Mouse (Mus musculus) CH12.LX (cell line): Measurements from ENCODE around the gene Dlk1. TPM values are rescaled to one million over a fixed set of nuclear protein-coding genes. Genes with fewer than 3 reads are reported as not detected.

Experiments used
- DNase-seq: peaks from one replicate; pipeline ENCODE4 v3.0.0-alpha.2; 2013; ENCODE audit errors: extremely low read depth
- H3K27ac ChIP-seq: 2 replicates; pipeline ENCODE4 v1.5.1; 2012; ENCODE audit warnings: low read depth, mild to moderate bottlenecking, control low read depth, moderate library complexity; ENCODE audit not compliant: insufficient read depth
- H3K27me3 ChIP-seq: replicated peaks from 2 replicates; pipeline ENCODE3; 2012; ENCODE audit warnings: inconsistent platforms
- H3K36me3 ChIP-seq, 2 experiments: replicated peaks in 1 of 2; 2 replicates each; pipeline versions ENCODE3 to v1.6.1; 2012; ENCODE audit warnings: inconsistent platforms in 1 of 2, low read length in 1 of 2, mild to moderate bottlenecking in 1 of 2, mixed read lengths in 1 of 2, moderate library complexity in 1 of 2; ENCODE audit not compliant: control insufficient read depth in 1 of 2, insufficient read depth in 1 of 2
- H3K4me1 ChIP-seq, 2 experiments: 2 replicates each; pipeline ENCODE4 v1.6.1; 2012; ENCODE audit warnings: inconsistent platforms in 1 of 2, moderate library complexity in 1 of 2; ENCODE audit not compliant: insufficient read depth in 2 of 2, control insufficient read depth in 1 of 2
- H3K4me2 ChIP-seq: 2 replicates; pipeline ENCODE4 v1.6.1; 2012; ENCODE audit warnings: low read depth, mild to moderate bottlenecking, control low read depth; ENCODE audit not compliant: poor library complexity, insufficient read depth, severe bottlenecking
- H3K4me3 ChIP-seq, 3 experiments: fragments of 150-350 bp in 1 of 3; sonication (generic) in 1 of 3; replicated peaks in 1 of 3; 2 replicates each; pipeline versions ENCODE3 to v1.5.1; 2011 to 2012; ENCODE audit warnings: low read depth in 2 of 3, low read length in 2 of 3, mild to moderate bottlenecking in 2 of 3, moderate library complexity in 2 of 3, control low read depth in 1 of 3, improper control_type of control experiment in 1 of 3, inconsistent platforms in 1 of 3, mixed read lengths in 1 of 3; ENCODE audit not compliant: poor library complexity in 1 of 3
- H3K79me2 ChIP-seq: replicated peaks from 2 replicates; pipeline ENCODE4 v1.6.1; 2012; ENCODE audit warnings: mild to moderate bottlenecking, moderate library complexity; ENCODE audit not compliant: control insufficient read depth, poor library complexity, insufficient read depth, severe bottlenecking; ENCODE audit errors: extremely low read depth
- H3K9ac ChIP-seq: 2 replicates; pipeline ENCODE4 v1.6.1; 2012; ENCODE audit warnings: low read depth, mild to moderate bottlenecking, control low read depth, moderate library complexity; ENCODE audit not compliant: insufficient read depth
- H3K9me3 ChIP-seq: replicated peaks from 2 replicates; pipeline ENCODE3; 2012; ENCODE audit warnings: low read length, inconsistent platforms, mixed read lengths
- BHLHE40 ChIP-seq: IDR thresholded peaks from 2 replicates; pipeline ENCODE4 v1.6.1; 2011; ENCODE audit warnings: mild to moderate bottlenecking, low read depth, low read length, improper control_type of control experiment
- CHD1 ChIP-seq: IDR thresholded peaks from 2 replicates; pipeline ENCODE4 v1.6.1; 2012; ENCODE audit warnings: low read depth, low read length, improper control_type of control experiment, inconsistent platforms
- CTCF ChIP-seq, 2 experiments: IDR thresholded peaks in 1 of 2; conservative IDR thresholded peaks in 1 of 2; 2 replicates each; pipeline ENCODE4 v1.5.1; 2011 to 2012; ENCODE audit warnings: low read depth in 2 of 2, low read length in 2 of 2, improper control_type of control experiment in 1 of 2, inconsistent platforms in 1 of 2, mild to moderate bottlenecking in 1 of 2, moderate library complexity in 1 of 2
- E2F4 ChIP-seq: IDR thresholded peaks from 2 replicates; pipeline ENCODE4 v1.6.1; 2011; ENCODE audit warnings: low read depth, low read length, improper control_type of control experiment; ENCODE audit not compliant: insufficient replicate concordance
- EP300 ChIP-seq: IDR thresholded peaks from 2 replicates; pipeline ENCODE4 v1.6.1; 2011; ENCODE audit warnings: low read length, improper control_type of control experiment
- GABPA ChIP-seq: IDR thresholded peaks from 2 replicates; pipeline ENCODE4 v1.6.1; 2012; ENCODE audit warnings: low read depth, low read length, improper control_type of control experiment, inconsistent platforms; ENCODE audit not compliant: insufficient replicate concordance
- HCFC1 ChIP-seq: IDR thresholded peaks from 2 replicates; pipeline ENCODE4 v1.6.1; 2012; ENCODE audit warnings: low read depth, mild to moderate bottlenecking, inconsistent platforms, low read length, improper control_type of control experiment
- IRF4 ChIP-seq: IDR thresholded peaks from 2 replicates; pipeline ENCODE4 v1.6.1; 2014; ENCODE audit warnings: low read depth, mild to moderate bottlenecking, inconsistent platforms, low read length, improper control_type of control experiment
- JUND ChIP-seq: conservative IDR thresholded peaks from 2 replicates; pipeline ENCODE4 v1.6.1; 2011; ENCODE audit warnings: low read depth, low read length, improper control_type of control experiment
- MAFK ChIP-seq: IDR thresholded peaks from 2 replicates; pipeline ENCODE4 v1.6.1; 2011; ENCODE audit warnings: low read length, improper control_type of control experiment; ENCODE audit not compliant: insufficient replicate concordance
- MAX ChIP-seq: IDR thresholded peaks from 2 replicates; pipeline ENCODE4 v1.6.1; 2011; ENCODE audit warnings: low read length, improper control_type of control experiment
- MXI1 ChIP-seq: IDR thresholded peaks from 2 replicates; pipeline ENCODE4 v1.6.1; 2011; ENCODE audit warnings: mild to moderate bottlenecking, low read depth, low read length, improper control_type of control experiment
- MYC ChIP-seq: IDR thresholded peaks from 2 replicates; pipeline ENCODE4 v1.6.1; 2011; ENCODE audit warnings: low read depth, mild to moderate bottlenecking, improper control_type of control experiment, low read length
- NELFE ChIP-seq: IDR thresholded peaks from 2 replicates; pipeline ENCODE4 v1.6.1; 2011; ENCODE audit warnings: low read depth, low read length, improper control_type of control experiment
- NRF1 ChIP-seq: IDR thresholded peaks from 2 replicates; pipeline ENCODE4 v1.6.1; 2014; ENCODE audit warnings: low read depth, mild to moderate bottlenecking, inconsistent platforms, low read length, improper control_type of control experiment, moderate library complexity
- PAX5 ChIP-seq: IDR thresholded peaks from 2 replicates; pipeline ENCODE4 v1.6.1; 2012; ENCODE audit warnings: low read length, inconsistent platforms, mixed read lengths
- POLR2A ChIP-seq: IDR thresholded peaks from 2 replicates; pipeline ENCODE4 v1.6.1; 2011; ENCODE audit warnings: low read depth, mild to moderate bottlenecking, improper control_type of control experiment, low read length
- RAD21 ChIP-seq: IDR thresholded peaks from 2 replicates; pipeline ENCODE4 v1.6.1; 2011; ENCODE audit warnings: low read depth, mild to moderate bottlenecking, low read length, improper control_type of control experiment, moderate library complexity
- TBP ChIP-seq: conservative IDR thresholded peaks from 2 replicates; pipeline ENCODE4 v1.6.1; 2011; ENCODE audit warnings: low read depth, low read length, improper control_type of control experiment
- UBTF ChIP-seq: IDR thresholded peaks from 2 replicates; pipeline ENCODE4 v1.6.1; 2012; ENCODE audit warnings: low read depth, mild to moderate bottlenecking, inconsistent platforms, low read length, improper control_type of control experiment, moderate library complexity
- USF1 ChIP-seq: IDR thresholded peaks from 2 replicates; pipeline ENCODE4 v1.6.1; 2014; ENCODE audit warnings: low read depth, mild to moderate bottlenecking, inconsistent platforms, low read length, improper control_type of control experiment
- USF2 ChIP-seq: conservative IDR thresholded peaks from 2 replicates; pipeline ENCODE4 v1.6.1; 2011; ENCODE audit warnings: low read depth, low read length, improper control_type of control experiment
- ZC3H11A ChIP-seq: IDR thresholded peaks from 2 replicates; pipeline ENCODE4 v1.6.1; 2012; ENCODE audit warnings: low read depth, mild to moderate bottlenecking, inconsistent platforms, low read length, improper control_type of control experiment
- ZNF384 ChIP-seq: IDR thresholded peaks from 2 replicates; pipeline ENCODE4 v1.6.1; 2012; ENCODE audit warnings: low read depth, low read length, improper control_type of control experiment, inconsistent platforms
- dilution Hi-C: fragments of 300-500 bp; cut with MboI; formaldehyde crosslinking; loops from 2 replicates; pipeline ENCODE4 v1.14.3; 2020; ENCODE audit warnings: low sequenced_read_pairs; ENCODE audit not compliant: extremely low pct_unique_long_range_greater_than_20kb, extremely low pct_ligation_motif_present
- in situ Hi-C: fragments of 300-500 bp; cut with MboI; formaldehyde crosslinking; loops from 3 replicates; pipeline ENCODE4 v1.14.3; 2019; ENCODE audit warnings: low sequenced_read_pairs, low pct_ligation_motif_present, low pct_unique_long_range_greater_than_20kb, mixed read lengths
- polyA plus RNA-seq: library from polyadenylated mRNA; unstranded; fragments of >175 nt; gene quantifications from 2 replicates; pipeline ENCODE4 v1.2.1, GENCODE M21; 2012; ENCODE audit warnings: low read depth; ENCODE audit not compliant: insufficient read length
- total RNA-seq, 2 experiments: library from RNA; depleted of rRNA; stranded (reverse); fragments of 300-350 nt in 1 of 2; fragments of >200 nt in 1 of 2; gene quantifications; 2 replicates each; pipeline ENCODE4 v1.2.3; 2012 to 2014

Gene Dlk1
- total and polyA plus RNA-seq, 3 experiments, result not detected

DNA sequence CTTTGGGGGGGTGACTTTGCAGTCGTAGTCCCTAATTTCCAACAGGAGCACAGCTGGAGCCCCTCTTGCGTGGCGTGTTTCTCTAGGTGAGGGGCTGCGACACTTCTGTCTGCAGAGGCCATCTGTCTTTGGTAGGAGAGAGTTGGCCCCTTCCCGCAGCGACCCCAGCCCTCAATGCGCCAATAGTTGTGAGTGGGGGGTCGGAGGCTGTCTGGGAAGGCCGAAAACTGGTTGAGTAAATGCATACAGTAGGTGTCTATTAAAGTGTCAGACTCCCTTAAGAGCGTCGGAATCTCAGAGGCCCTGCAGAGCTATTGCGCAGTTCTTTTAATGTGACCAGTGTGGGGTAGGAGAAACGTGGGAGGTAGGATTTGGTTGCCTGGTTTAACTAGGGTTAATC lies 1.5 kb downstream of the Dlk1 start:
- no peaks in the 10 kb centered on the region for H3K4me1 ChIP-seq
- dilution Hi-C loops (no loop called here), in situ Hi-C loops (no loop called here)
- no peaks in the 10 kb centered on the region for H3K79me2 ChIP-seq
- H3K9ac ChIP-seq, result no peak overlapping the region
- no peak for DNase-seq
- H3K27me3 ChIP-seq, result no peaks in the 10 kb centered on the region
- TF ChIP-seq UBTF, result no peak
- TF ChIP-seq NELFE, result no peak
- TF ChIP-seq USF2, result no peak
- no peak for TF ChIP-seq MXI1
- TF ChIP-seq MYC, result no peak
- no peak for TF ChIP-seq TBP
- no peak for TF ChIP-seq CHD1
- no peak for TF ChIP-seq NRF1
- no peak for TF ChIP-seq GABPA
- TF ChIP-seq CTCF (conservative IDR thresholded peaks at IDR 0.05 in 1 of 2, IDR thresholded peaks at IDR 0.05 in 1 of 2; ENCODE audit: low read depth in 2 of 2, low read length in 2 of 2), result no peak
- TF ChIP-seq JUND, result no peak
- TF ChIP-seq ZC3H11A, result no peak
- no peak for TF ChIP-seq POLR2A
- no peak for TF ChIP-seq MAFK
- no peak for TF ChIP-seq EP300
- TF ChIP-seq MAX, result no peak
- no peak for TF ChIP-seq ZNF384
- TF ChIP-seq RAD21, result no peak
- no peak for TF ChIP-seq BHLHE40
- H3K4me3 ChIP-seq, result no peak overlapping the region
- H3K36me3 ChIP-seq, result no peaks in the 10 kb centered on the region
- no peak overlapping the region for H3K27ac ChIP-seq
- H3K9me3 ChIP-seq, result peaks cover 92% of the 10 kb centered on the region
- no peak overlapping the region for H3K4me2 ChIP-seq

DNA sequence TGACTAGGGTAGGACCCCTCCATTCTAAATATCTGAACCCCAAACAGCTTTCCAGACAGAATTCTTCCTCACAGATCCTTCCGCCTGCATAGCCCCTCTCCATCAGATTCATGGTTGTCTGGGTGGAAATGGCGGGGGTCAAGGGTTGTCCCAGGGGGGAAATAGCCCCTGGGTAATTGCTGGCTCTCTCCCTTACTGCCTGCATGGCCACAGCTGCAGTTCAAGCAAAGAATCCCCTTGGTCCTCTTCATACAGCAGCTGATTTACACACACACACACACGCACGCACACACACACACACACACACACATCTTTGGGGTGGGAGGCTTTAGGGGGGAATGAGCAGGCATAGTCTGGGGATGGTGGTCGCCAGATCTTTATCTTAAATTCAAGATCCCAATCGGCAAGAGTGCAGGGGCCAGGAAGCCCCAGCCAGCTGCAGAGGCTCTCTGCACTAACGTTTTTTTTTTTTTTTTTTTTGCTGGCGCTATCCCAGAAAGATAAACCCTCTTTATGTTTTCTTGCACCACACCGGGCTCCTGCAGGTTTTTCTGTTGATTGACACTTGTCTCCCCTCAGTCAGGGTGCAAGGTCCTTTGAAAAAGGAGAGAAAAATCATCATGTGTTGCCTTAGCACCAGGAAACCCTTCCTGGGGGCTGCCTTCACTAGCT lies 4.0 kb downstream of the Dlk1 start:
- H3K4me1 ChIP-seq, result no peaks in the 10 kb centered on the region
- no peak overlapping the region for H3K27ac ChIP-seq
- H3K4me2 ChIP-seq, result no peak overlapping the region
- in situ Hi-C loops (no loop called here), dilution Hi-C loops (no loop called here)
- H3K9me3 ChIP-seq, result peaks cover 93% of the 10 kb centered on the region
- no peaks in the 10 kb centered on the region for H3K27me3 ChIP-seq
- no peaks in the 10 kb centered on the region for H3K79me2 ChIP-seq
- DNase-seq, result no peak
- no peak overlapping the region for H3K4me3 ChIP-seq
- TF ChIP-seq UBTF, result no peak
- no peak for TF ChIP-seq HCFC1
- no peak for TF ChIP-seq USF1
- no peak for TF ChIP-seq EP300
- TF ChIP-seq NELFE, result no peak
- TF ChIP-seq CHD1, result no peak
- TF ChIP-seq USF2, result no peak
- no peak for TF ChIP-seq ZNF384
- no peak for TF ChIP-seq IRF4
- TF ChIP-seq MYC, result no peak
- no peak for TF ChIP-seq E2F4
- no peak for TF ChIP-seq NRF1
- TF ChIP-seq PAX5, result no peak
- no peak for TF ChIP-seq GABPA
- no peak overlapping the region for H3K9ac ChIP-seq
- H3K36me3 ChIP-seq, result no peaks in the 10 kb centered on the region
